Mouse (Mus musculus): Measurements from ENCODE around the gene 2210408I21Rik. TPM values are rescaled to one million over a fixed set of nuclear protein-coding genes. Genes with fewer than 3 reads are reported as not detected.

2210408I21Rik gene
- polyA plus RNA-seq (2012; rRNA removed), result 0.56 and 0.88 TPM in 2 replicates

GRCm38 (mm10) chr13:77134931-77135620, at the start of gene 2210408I21Rik, which contains the start of gene Slf1:
Gene 2210408I21Rik, plus strand, starts transcription at chr13:77135540.
Gene Slf1, minus strand, starts transcription at chr13:77135473.

Other genes with a start within 250 kb of the 2210408I21Rik start
- 5.9 and 7.2 TPM in 2 replicates for gene Slf1, start 67 bp upstream of the 2210408I21Rik start, polyA plus RNA-seq (2012; rRNA removed)